Mouse (Mus musculus) layer of hippocampus, adult 18-20 months (tissue): ENCODE data around the gene Ftl1. TPM values are rescaled to one million over a fixed set of nuclear protein-coding genes. Genes with fewer than 3 reads are reported as not detected.
A peak's percentile ranks its signal among the peaks of the same experiment; 100 is the strongest.
"Not testable (repeated sequence)": the region's sequence is repeated elsewhere in the genome, so short reads cannot be mapped to it uniquely, and the experiment has no call there.

Experiments
- DNase-seq, 2 experiments: peaks; one replicate each; pipeline ENCODE4 v3.0.0; 2022; ENCODE audit warnings: low spot score in 2 of 2
- long read RNA-seq: library from polyadenylated mRNA; stranded (forward); transcript quantifications from one replicate; pipeline ENCODE4 v2.0.0, GENCODE M21; 2021
- total RNA-seq, 2 experiments: library from RNA; stranded (reverse); gene quantifications; 2 replicates each; pipeline ENCODE4 v1.2.3; 2021

Gene Ftl1
- 100 to 1,000 TPM; 230 to 234 TPM for total RNA-seq
- long read RNA-seq, transcript Ftl1-201 (4 exons, 968 nt): major isoform, 176 of 180 reads
- long read RNA-seq, partial matches to known transcripts: 0 of 180 reads
- long read RNA-seq, other reads (novel, unspliced or antisense): 0 of 180 reads

GRCm38 (mm10) chr7:45459564-45460140 lies at the start of gene Ftl1:
Gene Ftl1 (minus strand): TSS chr7:45459884.
- peak; percentile 96 to 98 for DNase-seq

GRCm38 (mm10) chr7:45509181-45509882 lies 49.6 kb upstream of the Ftl1 start:
- no peak for DNase-seq

GRCm38 (mm10) chr7:45508561-45508960 lies 48.9 kb upstream of the Ftl1 start:
- DNase-seq: no peak

GRCm38 (mm10) chr7:45507583-45507982 lies 47.9 kb upstream of the Ftl1 start:
- no peak for DNase-seq

GRCm38 (mm10) chr7:45498427-45498826 lies 38.7 kb upstream of the Ftl1 start:
- no peak for DNase-seq

GRCm38 (mm10) chr7:45494548-45494947 lies 34.9 kb upstream of the Ftl1 start:
- DNase-seq: no peak

GRCm38 (mm10) chr7:45492951-45493350 lies 33.3 kb upstream of the Ftl1 start:
- DNase-seq: no peak

- DNase-seq: no peak
Observed at GRCm38 (mm10) chr7:45492225-45492844, 32.7 kb upstream of the Ftl1 start.

- DNase-seq: no peak
Observed at GRCm38 (mm10) chr7:45491264-45491663, 31.6 kb upstream of the Ftl1 start.

GRCm38 (mm10) chr7:45490822-45491221 lies 31.1 kb upstream of the Ftl1 start:
- no peak for DNase-seq

- no peak for DNase-seq
Observed at GRCm38 (mm10) chr7:45489578-45489977, 29.9 kb upstream of the Ftl1 start.

- peak in 1 of 2 experiments; percentile 49 for DNase-seq
Observed at GRCm38 (mm10) chr7:45488293-45489204, 28.9 kb upstream of the Ftl1 start, which contains the start of gene Dhdh. Gene Dhdh (minus strand): TSS chr7:45488805.

- no peak for DNase-seq
Observed at GRCm38 (mm10) chr7:45487861-45488292, 28.2 kb upstream of the Ftl1 start.

- no peak for DNase-seq
Observed at GRCm38 (mm10) chr7:45486761-45487415, 27.2 kb upstream of the Ftl1 start, which contains the start of gene Gm45808. Gene Gm45808 (minus strand): TSS chr7:45486811.

GRCm38 (mm10) chr7:45486158-45486557 lies 26.5 kb upstream of the Ftl1 start:
- no peak for DNase-seq

- not testable (repeated sequence) for DNase-seq
Observed at GRCm38 (mm10) chr7:45484985-45485384, 25.3 kb upstream of the Ftl1 start.

GRCm38 (mm10) chr7:45482166-45482565 lies 22.5 kb upstream of the Ftl1 start:
- DNase-seq: no peak

- DNase-seq: peak in 1 of 2 experiments; percentile 85
Observed at GRCm38 (mm10) chr7:45481374-45481927, 21.8 kb upstream of the Ftl1 start, which contains the start of gene Tulp2. Gene Tulp2 (plus strand): TSS chr7:45481877.

GRCm38 (mm10) chr7:45480310-45480709 lies 20.6 kb upstream of the Ftl1 start:
- not testable (repeated sequence) for DNase-seq

GRCm38 (mm10) chr7:45478774-45479173 lies 19.1 kb upstream of the Ftl1 start:
- DNase-seq: no peak
